Mouse (Mus musculus): ENCODE data around the gene Rcbtb1. TPM values are rescaled to one million over a fixed set of nuclear protein-coding genes. Genes with fewer than 3 reads are reported as not detected.

Gene Rcbtb1
- polyA plus RNA-seq, 1 experiment from 2014 or later = 29.1 TPM

GRCm38 (mm10) chr14:59186121-59186520 lies 14.9 kb upstream of the Rcbtb1 start:
- TF ChIP-seq CTCF (IDR thresholded peaks at IDR 0.05; ENCODE audit: low read depth) = no peak

GRCm38 (mm10) chr14:59201604-59202215 lies 701 bp downstream of the Rcbtb1 start:
- no peak for TF ChIP-seq CTCF (IDR thresholded peaks at IDR 0.05; ENCODE audit: low read depth)
- peaks cover 5% of the 10 kb centered on the region for H3K4me1 ChIP-seq (replicated peaks; ENCODE audit: control insufficient read depth, insufficient read depth, low read length)
- no peaks in the 10 kb centered on the region for H3K9me3 ChIP-seq (ENCODE audit: control insufficient read depth)
- no peaks in the 10 kb centered on the region for H3K27me3 ChIP-seq (replicated peaks; ENCODE audit: control insufficient read depth, insufficient read depth, low read length)
- no peaks in the 10 kb centered on the region for H3K36me3 ChIP-seq (ENCODE audit: control insufficient read depth, insufficient read depth)
- no peak for ATAC-seq
- H3K4me3 ChIP-seq (ENCODE audit: low read depth, low read length) = peak overlapping the region; percentile 88
- WGBS = under 1% methylated on average over 21 of the region's 21 CpGs
- peak overlapping the region; percentile 85 for H3K4me2 ChIP-seq (replicated peaks; ENCODE audit: low read depth)
- H3K9ac ChIP-seq (ENCODE audit: low read depth, low read length) = peak overlapping the region; percentile 96
- H3K27ac ChIP-seq (ENCODE audit: low read depth, low read length) = peak overlapping the region; percentile 99

More at GRCm38 (mm10) chr14:59186121-59186520, 14.9 kb upstream of the Rcbtb1 start:
- ATAC-seq = no peak
- no peaks in the 10 kb centered on the region for H3K9me3 ChIP-seq (ENCODE audit: control insufficient read depth)
- no peaks in the 10 kb centered on the region for H3K36me3 ChIP-seq (ENCODE audit: control insufficient read depth, insufficient read depth)
- no peaks in the 10 kb centered on the region for H3K27me3 ChIP-seq (replicated peaks; ENCODE audit: control insufficient read depth, insufficient read depth, low read length)
- no peaks in the 10 kb centered on the region for H3K4me1 ChIP-seq (replicated peaks; ENCODE audit: control insufficient read depth, insufficient read depth, low read length)
- no peak overlapping the region for H3K27ac ChIP-seq (ENCODE audit: low read depth, low read length)
- no peak overlapping the region for H3K4me2 ChIP-seq (replicated peaks; ENCODE audit: low read depth)
- no peak overlapping the region for H3K4me3 ChIP-seq (ENCODE audit: low read depth, low read length)
- 85% methylated on average over 2 of the region's 2 CpGs for WGBS
- H3K9ac ChIP-seq (ENCODE audit: low read depth, low read length) = no peak overlapping the region

- no peak for ATAC-seq
- Histone ChIP-seq H3K27me3 (replicated peaks; ENCODE audit: control insufficient read depth, insufficient read depth, low read length) (no peaks in the 10 kb centered on the region), H3K9me3 (ENCODE audit: control insufficient read depth) (no peaks in the 10 kb centered on the region), H3K4me2 (replicated peaks; ENCODE audit: low read depth) (0 out of 2 replicates have a peak overlapping the region, but pooled peaks have one; percentile 1), H3K36me3 (ENCODE audit: control insufficient read depth, insufficient read depth) (no peaks in the 10 kb centered on the region; the same call in 1 of the 2 replicates), H3K9ac (ENCODE audit: low read depth, low read length) (no peak overlapping the region), H3K27ac (ENCODE audit: low read depth, low read length) (no peak overlapping the region), H3K4me3 (ENCODE audit: low read depth, low read length) (no peak overlapping the region), H3K4me1 (replicated peaks; ENCODE audit: control insufficient read depth, insufficient read depth, low read length) (peaks cover 5% of the 10 kb centered on the region)
- 50% methylated on average over 7 of the region's 7 CpGs for WGBS
- TF ChIP-seq CTCF (IDR thresholded peaks at IDR 0.05; ENCODE audit: low read depth) = no peak
These were observed 4.5 kb downstream of the Rcbtb1 start for GRCm38 (mm10) chr14:59205461-59205860.

GRCm38 (mm10) chr14:59205976-59206583 lies 5.1 kb downstream of the Rcbtb1 start:
- TF ChIP-seq CTCF (IDR thresholded peaks at IDR 0.05; ENCODE audit: low read depth) = no peak

GRCm38 (mm10) chr14:59209003-59209402 lies 8.0 kb downstream of the Rcbtb1 start:
- no peak for TF ChIP-seq CTCF (IDR thresholded peaks at IDR 0.05; ENCODE audit: low read depth)
- Histone ChIP-seq H3K4me1 (replicated peaks; ENCODE audit: control insufficient read depth, insufficient read depth, low read length) (peaks cover 5% of the 10 kb centered on the region), H3K36me3 (ENCODE audit: control insufficient read depth, insufficient read depth) (peaks cover 7% of the 10 kb centered on the region; the same call in 1 of the 2 replicates), H3K9me3 (ENCODE audit: control insufficient read depth) (no peaks in the 10 kb centered on the region), H3K9ac (ENCODE audit: low read depth, low read length) (no peak overlapping the region), H3K27ac (ENCODE audit: low read depth, low read length) (no peak overlapping the region), H3K4me3 (ENCODE audit: low read depth, low read length) (no peak overlapping the region), H3K27me3 (replicated peaks; ENCODE audit: control insufficient read depth, insufficient read depth, low read length) (no peaks in the 10 kb centered on the region), H3K4me2 (replicated peaks; ENCODE audit: low read depth) (no peak overlapping the region)
- no peak for ATAC-seq
- WGBS = 88% methylated on average over 7 of the region's 7 CpGs

More at GRCm38 (mm10) chr14:59205976-59206583, 5.1 kb downstream of the Rcbtb1 start:
- H3K4me3 ChIP-seq (ENCODE audit: low read depth, low read length) = no peak overlapping the region
- no peak overlapping the region for H3K9ac ChIP-seq (ENCODE audit: low read depth, low read length)
- ATAC-seq = no peak
- no peaks in the 10 kb centered on the region for H3K9me3 ChIP-seq (ENCODE audit: control insufficient read depth)
- H3K27me3 ChIP-seq (replicated peaks; ENCODE audit: control insufficient read depth, insufficient read depth, low read length) = no peaks in the 10 kb centered on the region
- no peak overlapping the region for H3K4me2 ChIP-seq (replicated peaks; ENCODE audit: low read depth)
- WGBS = 58% methylated on average over 10 of the region's 10 CpGs
- H3K27ac ChIP-seq (ENCODE audit: low read depth, low read length) = no peak overlapping the region
- peaks cover 6% of the 10 kb centered on the region; the same call in 1 of the 2 replicates for H3K36me3 ChIP-seq (ENCODE audit: control insufficient read depth, insufficient read depth)
- peaks cover 5% of the 10 kb centered on the region for H3K4me1 ChIP-seq (replicated peaks; ENCODE audit: control insufficient read depth, insufficient read depth, low read length)

GRCm38 (mm10) chr14:59209816-59210215 lies 8.8 kb downstream of the Rcbtb1 start:
- Histone ChIP-seq H3K9me3 (ENCODE audit: control insufficient read depth) (no peaks in the 10 kb centered on the region), H3K27ac (ENCODE audit: low read depth, low read length) (no peak overlapping the region), H3K36me3 (ENCODE audit: control insufficient read depth, insufficient read depth) (peaks cover 11% of the 10 kb centered on the region; the same call in 1 of the 2 replicates), H3K27me3 (replicated peaks; ENCODE audit: control insufficient read depth, insufficient read depth, low read length) (no peaks in the 10 kb centered on the region), H3K4me1 (replicated peaks; ENCODE audit: control insufficient read depth, insufficient read depth, low read length) (peaks cover 5% of the 10 kb centered on the region), H3K4me2 (replicated peaks; ENCODE audit: low read depth) (no peak overlapping the region), H3K4me3 (ENCODE audit: low read depth, low read length) (no peak overlapping the region), H3K9ac (ENCODE audit: low read depth, low read length) (no peak overlapping the region)
- no peak for TF ChIP-seq CTCF (IDR thresholded peaks at IDR 0.05; ENCODE audit: low read depth)
- WGBS = 99% methylated on average over 2 of the region's 2 CpGs
- no peak for ATAC-seq

Data from intestine, postnatal 0 days (tissue).